Mouse (Mus musculus): ENCODE measurements around the gene Pou2f1. TPM values are rescaled to one million over a fixed set of nuclear protein-coding genes. Genes with fewer than 3 reads are reported as not detected.
A peak's percentile ranks its signal among the peaks of the same experiment; 100 is the strongest.

Pou2f1 gene
- total RNA-seq, 2 experiments from 2014 or later, result 20.3 to 31.4 TPM

DNA sequence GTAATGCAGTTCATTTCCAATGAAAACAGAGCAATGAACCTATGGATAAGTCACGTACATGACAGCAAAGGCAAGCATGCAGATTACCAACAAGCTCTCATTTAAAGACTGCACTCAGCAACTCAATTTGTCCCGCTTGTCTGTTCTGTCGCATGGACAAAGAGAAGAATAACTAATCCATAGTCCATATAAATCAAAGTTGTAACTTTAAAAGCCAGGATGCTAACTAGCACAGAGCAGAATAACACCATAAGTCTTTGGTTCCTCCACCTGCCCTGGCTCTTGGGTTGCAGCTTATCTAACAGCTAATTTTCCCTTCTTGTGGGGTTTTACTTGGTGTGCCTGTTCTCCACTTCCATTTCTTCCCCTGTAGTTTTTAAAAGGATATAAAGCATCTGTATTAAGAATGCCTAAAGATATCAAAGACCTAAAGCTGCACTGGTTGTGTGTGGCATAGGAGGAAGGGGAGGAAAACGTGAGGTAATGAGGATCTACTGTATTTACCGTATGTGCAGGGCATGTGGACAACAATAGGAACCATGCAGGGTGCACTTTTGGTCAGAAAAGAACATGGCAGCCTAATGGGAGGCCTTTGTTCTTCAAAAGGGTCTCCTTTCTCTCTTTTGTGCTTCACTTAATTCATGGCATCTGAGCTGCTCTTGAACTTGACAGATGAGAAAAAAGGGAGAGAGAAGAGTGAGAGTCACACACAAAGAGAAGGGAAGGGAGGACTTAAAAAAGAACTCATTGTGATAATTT is 36.1 kb downstream of the Pou2f1 start:
- ATAC-seq (replicated peaks; ENCODE audit: poor library complexity, severe bottlenecking), result no peak

DNA sequence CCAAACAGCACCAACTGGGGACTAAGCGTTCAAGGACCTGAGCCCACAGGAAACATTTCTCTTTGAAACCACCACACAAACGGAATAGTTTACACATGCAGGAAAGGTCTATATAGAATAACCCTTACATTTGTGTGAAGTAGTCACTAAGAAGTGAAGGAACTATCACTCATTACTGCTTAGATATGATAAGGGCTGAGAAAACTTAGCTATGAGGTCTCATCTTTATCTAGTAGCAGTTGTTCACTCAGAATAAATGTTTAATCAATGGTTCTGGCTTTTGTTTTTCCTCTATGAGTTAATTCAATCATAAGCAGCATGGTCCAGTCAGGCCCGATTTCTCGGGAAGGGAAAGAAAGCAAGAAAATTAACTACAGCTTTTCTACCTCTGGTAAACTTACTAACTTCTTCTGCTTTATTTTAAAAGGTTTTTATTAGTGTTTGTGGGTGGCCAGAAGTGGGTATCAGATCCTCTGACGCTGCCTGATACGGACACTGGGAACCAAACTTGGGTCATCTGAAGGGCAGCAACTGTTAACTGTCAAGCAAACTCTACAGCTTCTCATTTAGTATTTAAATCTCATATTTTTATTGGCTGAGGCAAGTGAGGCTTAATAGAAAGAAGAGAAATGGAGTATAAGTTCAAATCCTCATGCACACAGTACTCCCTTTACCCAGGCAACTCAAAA is 40.7 kb downstream of the Pou2f1 start:
- no peak for ATAC-seq (replicated peaks; ENCODE audit: poor library complexity, severe bottlenecking)

DNA sequence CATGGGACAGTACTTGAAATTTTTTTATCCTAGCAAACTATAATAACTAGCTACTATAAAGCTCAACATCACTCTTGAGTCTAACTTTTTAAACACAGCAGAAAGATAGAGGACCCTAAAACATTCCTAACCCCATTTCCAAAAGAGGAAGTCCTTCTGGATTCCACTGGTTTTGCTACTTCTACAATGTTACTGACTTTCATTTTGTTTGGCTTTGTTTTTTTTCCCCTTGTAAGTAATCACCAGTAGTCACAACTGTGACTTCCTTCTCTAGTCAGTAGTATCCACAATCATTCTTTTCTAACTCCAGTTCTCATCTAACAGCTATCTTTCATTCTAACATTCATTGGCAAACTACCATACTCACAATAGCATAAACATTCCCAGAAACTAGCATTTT is 44.3 kb downstream of the Pou2f1 start:
- peak; percentile 59 for ATAC-seq (replicated peaks; ENCODE audit: poor library complexity, severe bottlenecking)

DNA sequence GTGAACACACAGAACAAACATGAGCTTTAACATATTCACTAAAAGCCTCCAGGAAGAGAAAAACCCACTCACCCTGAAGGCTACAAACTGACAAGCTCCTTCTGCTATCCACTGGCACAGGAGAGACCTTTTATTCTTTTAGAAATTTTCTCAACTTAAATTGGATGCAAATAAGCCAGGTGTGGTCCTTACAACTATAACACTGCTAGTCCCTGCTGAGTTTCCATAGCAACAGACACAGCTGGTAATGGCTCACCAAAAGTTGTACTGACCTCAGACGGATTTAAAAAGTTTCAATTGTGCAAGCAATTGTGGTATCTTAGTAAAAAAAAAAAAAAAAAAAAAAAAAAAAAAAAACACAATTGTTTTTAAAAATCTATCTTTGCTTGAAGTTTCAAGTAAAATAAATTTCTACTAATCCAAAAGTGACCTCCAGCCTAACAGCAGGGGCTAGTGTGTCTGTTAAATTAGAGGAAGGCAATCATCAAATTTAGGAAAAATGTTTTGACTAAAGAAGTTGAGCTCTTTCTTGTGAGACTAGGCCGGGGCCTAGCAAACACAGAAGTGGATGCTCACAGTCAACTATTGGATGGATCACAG is 54.2 kb downstream of the Pou2f1 start:
- ATAC-seq (replicated peaks; ENCODE audit: poor library complexity, severe bottlenecking), result peak; percentile 53; the same call in 1 of the 2 replicates

DNA sequence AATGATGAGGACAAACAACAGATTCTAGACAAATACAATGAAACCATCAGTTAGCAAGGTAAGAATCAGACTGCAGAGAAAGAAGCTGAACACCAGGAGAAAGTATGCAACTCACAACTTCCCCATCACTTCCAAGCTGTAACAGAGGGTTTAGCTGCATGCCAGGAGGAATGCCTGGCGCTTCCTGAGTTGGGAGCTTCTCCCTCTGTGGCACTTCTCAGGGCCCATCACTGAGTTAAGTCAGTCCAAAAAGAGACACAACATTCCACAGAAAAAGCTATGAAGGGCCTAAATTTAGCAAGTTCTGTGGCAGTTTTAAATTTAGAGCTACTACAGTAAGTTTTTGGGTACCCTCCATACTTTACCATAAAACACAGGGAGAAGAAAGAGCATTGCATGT is 59.2 kb downstream of the Pou2f1 start:
- no peak for ATAC-seq (replicated peaks; ENCODE audit: poor library complexity, severe bottlenecking)

DNA sequence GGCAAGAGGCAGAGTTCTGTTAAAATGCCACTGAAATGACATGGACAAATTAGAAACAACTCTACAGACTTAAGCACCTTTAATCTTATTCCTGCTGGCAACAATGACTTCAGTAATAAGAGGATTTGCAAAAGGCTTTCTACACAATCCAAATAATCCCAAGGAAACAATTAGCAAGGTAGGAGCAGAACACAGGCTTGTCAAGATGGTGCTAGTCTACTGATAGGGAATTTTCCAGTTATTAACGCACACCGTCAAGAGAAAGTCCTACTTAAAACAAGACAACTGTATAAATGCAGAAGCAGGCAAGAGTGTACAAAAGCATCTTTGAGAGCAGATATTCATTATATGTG is 67.0 kb downstream of the Pou2f1 start:
- ATAC-seq (replicated peaks; ENCODE audit: poor library complexity, severe bottlenecking), result no peak

DNA sequence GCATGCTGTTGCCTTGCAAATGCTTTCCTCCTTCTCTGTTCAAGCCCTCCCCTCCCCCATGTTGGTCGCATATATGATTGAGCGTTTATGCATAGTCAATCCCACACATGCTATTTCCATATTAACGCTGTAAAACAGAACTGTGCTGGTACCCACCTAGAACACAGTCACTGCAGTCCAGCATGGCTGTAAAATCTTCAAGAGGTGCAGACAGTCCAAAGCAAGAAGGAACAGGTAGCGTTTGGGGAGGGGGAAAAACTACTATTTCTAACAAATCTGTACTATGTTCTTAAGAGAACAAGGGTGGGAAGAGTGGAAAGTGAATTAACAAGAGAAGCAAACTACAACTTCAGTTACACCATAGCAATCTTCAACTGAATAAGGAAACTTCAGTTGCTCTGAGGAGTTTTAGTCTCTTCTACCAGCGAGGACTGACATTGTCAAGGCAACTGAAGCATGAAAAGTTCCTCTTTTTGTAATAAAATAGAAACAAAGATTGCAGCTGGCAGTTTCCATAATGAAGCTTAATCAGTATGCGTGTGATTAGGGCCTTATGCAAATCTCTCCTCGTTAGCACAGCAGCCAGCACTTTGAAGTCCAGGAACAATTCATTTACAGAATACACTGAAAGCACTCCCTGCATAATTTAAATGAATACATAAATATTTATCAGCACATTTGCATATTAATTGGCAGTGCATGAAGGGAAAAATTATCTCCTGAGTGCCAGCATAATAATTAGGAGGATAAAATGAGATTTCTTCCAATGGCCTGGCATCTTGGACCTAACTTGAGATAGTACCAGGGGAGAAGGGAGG is 67.6 kb downstream of the Pou2f1 start:
- ATAC-seq (replicated peaks; ENCODE audit: poor library complexity, severe bottlenecking), result peak; percentile 96

DNA sequence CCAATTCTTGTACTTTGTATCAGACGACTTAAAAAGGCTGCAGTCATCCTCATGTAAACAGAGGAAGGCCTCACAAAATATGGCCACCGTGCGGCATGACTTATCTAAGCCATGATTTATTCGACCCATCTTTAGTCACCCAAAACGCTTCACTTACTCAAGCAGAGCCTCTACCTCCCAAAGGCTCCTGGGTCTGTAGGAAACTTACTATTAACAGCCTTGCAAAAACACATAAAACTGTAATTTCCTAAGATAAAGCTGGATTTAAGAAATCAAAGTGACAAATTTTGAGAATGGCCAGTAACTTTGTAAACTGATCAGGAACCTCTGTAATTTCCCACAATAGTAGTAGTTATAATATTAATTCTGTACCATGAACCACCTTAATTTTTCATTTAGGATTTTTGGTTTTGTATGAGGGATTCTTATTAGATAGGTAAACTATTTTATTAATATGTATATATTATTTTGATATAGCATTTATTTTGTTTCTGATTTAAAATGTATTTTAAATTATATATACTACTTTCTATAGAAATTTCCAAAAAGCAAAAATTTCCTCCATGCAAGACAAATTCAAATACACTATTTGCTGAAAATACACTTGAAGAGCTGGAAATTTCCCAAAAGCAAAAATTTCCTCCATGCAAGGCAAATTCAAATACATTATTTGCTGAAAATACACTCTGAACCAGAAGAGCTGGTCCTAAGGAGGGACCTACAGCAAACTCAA is 68.4 kb downstream of the Pou2f1 start:
- no peak for ATAC-seq (replicated peaks; ENCODE audit: poor library complexity, severe bottlenecking)

DNA sequence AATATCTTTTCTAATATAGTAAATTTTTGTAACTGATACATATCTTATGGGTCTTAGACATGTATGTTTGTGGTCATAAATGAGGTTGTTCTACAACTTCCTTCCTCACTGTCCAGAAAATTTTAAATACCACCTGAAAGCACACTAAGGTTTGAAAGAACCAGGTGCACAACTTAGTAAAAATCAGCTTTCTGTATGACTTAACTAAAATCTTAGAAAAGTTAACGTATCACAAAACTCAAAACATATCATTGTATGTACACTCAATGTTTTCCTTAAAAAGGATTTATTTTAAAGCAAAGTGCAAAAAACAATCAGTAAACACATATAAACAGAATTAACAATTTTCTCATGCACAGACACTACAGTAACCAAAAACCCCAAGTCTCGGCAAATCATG is 69.6 kb downstream of the Pou2f1 start:
- no peak for ATAC-seq (replicated peaks; ENCODE audit: poor library complexity, severe bottlenecking)

DNA sequence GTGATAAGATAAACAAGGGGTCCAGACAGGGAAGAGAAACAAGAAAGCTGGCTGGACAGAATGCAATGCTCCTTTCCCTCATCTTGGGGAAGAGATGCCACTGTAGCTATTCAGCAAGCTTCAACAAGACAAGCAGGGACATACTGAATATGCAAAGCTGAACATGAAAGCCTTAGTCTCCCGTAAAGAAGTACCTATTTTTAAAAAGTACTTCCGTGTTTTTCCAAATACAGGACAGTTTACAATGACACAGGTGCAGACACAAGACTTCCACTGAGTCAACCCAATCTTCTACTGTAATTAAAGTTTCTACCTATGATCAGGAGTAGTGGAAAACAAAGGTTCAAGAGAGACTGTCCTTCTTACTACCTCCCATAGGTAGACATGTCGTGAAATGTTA is 72.0 kb downstream of the Pou2f1 start:
- no peak for ATAC-seq (replicated peaks; ENCODE audit: poor library complexity, severe bottlenecking)

DNA sequence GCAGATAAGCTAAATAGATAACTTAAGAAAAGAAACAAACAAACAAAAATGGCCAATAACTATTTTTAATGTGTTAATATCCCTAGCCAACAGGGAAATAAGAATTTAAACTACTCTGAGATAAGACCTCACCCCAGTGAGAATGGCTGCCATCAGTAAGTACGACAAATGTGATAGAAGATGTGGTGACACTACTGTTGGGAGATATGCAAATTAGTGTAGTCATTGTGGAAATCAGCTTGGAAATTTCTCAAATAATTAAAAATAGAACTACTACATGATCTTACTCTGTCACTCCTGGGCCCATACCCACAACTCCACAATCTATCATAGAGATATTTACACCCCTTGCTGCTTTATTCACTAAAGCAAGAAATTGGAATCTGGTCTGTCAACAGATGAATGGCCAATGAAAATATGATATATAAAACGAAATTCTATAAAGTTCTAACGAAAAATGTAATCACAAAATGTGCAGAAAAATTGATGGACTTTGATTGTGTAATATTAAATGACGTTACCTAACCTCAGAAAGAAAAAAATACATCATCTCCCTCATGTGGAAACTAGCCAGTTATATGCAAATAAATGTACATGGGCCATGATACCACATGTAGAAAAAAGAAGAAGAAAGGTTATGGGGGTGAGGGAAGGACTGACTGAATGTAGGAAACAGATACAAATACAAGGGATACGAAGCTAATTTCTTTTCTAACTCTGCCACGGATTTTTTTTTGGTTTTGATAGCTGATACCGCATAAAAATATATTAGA is 74.8 kb downstream of the Pou2f1 start:
- peak; percentile 80 for ATAC-seq (replicated peaks; ENCODE audit: poor library complexity, severe bottlenecking)

DNA sequence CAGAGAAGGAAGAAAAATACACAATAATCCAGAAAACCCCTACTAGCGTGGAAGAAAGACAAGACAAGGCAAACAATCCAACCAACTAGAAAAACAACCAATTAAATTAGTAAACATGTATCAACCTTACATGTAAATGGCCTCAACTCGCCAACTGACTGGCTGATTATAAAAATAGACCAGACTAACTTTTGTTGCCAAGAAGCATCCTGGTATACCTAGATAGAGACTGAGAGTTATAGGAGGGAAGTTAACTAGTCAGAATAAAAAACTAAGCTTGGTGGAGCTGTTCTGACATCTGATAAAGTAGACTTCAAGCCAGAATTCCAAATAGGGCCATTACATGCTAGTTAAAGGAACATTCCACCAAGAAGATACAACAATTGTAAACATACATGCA is 77.3 kb downstream of the Pou2f1 start:
- ATAC-seq (replicated peaks; ENCODE audit: poor library complexity, severe bottlenecking), result no peak

DNA sequence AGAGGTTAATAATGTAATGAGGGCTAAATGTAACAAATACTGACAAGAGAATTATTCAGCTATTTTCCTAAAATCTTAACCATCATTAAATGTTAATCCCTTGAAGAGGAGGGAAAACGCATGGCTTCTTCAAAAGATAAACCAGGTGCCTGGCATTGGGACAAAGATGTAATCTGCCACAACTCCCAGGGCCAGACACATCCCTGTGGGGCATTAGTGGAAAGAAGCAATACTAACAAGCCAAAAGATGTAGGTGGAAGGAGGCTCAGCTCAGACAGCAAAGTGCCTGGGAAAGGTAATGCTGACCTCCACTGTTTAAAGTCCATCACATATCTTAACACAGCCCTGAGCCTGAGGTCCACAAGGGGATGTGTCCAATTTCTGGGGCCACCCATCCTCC is 80.0 kb downstream of the Pou2f1 start:
- no peak for ATAC-seq (replicated peaks; ENCODE audit: poor library complexity, severe bottlenecking)

DNA sequence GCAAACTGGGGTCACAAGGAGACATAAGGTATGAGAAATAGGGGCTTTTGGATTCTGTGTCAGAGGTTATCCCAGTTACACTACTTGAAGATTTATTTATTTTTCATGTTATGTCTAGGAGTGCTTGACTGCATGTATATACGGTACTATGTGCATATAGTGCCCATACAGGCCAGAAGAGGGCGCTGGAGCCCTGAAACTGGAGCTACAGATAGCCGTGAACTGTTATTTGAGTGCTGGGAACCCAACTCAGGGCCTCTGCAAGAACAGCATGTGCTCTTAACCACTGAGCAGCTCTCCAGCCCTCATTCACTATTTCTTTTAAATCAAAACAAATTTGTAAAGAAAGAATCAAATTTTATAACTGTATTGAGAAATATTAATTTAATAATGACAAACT is 81.5 kb downstream of the Pou2f1 start:
- no peak for ATAC-seq (replicated peaks; ENCODE audit: poor library complexity, severe bottlenecking)

DNA sequence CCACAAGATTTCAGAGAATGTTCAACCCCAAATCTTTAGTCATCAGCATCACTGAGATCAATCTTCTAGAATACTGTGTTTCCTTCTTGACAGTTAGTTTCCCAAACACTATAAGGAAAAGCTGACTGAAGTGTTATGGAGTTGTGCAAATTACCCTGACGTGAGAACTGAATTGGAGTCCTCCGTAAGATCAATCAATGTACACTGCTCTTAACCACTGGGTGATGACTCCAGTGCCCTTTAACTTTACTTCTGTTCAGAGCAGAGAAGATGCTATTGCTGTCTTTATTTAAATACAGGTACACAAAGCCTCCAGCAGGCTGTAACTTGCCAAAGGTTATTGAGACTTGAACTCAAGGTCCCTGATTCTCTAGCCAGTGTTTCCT is 88.1 kb downstream of the Pou2f1 start:
- no peak for ATAC-seq (replicated peaks; ENCODE audit: poor library complexity, severe bottlenecking)

DNA sequence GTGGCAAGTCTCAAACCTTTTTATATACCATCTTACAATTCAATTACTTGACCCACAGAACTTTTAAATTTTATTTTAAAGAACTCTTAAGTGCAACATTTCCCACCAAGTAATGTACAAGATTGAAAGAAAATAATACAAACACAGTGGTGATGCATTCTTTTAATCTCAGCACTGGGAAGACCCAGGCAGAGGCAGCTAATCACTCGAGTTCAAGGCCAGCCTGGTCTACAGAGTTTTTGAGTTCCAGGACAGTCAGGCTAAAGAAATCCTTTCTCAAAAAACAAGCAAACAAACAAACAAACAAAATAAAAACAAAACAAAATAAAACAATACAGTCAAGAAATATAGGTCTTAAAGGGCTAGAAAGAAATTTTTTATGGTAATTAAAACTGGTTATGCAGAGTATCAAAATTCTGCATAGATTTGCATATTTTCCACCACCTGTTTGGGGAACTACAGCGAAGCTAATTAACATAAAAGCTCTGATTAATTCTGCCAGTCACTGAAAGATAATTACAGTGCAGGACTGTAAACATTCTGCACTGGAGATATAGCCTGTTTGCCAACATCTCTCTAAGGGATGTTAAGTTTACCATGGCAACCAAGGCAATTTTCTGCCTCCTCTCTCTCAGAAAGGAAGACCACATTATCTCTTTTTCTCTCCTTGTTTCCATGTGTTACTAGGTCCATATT is 88.6 kb downstream of the Pou2f1 start:
- no peak for ATAC-seq (replicated peaks; ENCODE audit: poor library complexity, severe bottlenecking)

DNA sequence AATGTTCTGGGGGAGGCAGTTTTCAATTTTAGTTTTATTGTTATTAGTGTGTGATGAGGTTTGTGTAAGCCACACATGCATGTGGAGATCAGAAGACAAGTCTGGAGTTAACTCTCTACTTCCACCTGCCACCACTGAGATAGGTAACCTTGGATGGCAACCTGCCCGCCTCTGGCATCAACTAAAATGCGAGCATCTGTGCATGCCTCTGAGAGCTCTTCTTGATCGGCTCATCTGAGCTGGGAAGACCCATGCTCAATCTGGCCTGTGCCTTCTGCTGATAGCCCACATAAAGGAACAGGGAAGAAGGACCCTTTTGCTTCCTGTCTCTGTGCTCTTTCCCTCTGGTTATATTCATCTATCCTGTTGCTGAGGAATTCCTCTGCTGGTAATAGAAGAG is 93.0 kb downstream of the Pou2f1 start:
- ATAC-seq (replicated peaks; ENCODE audit: poor library complexity, severe bottlenecking), result no peak

DNA sequence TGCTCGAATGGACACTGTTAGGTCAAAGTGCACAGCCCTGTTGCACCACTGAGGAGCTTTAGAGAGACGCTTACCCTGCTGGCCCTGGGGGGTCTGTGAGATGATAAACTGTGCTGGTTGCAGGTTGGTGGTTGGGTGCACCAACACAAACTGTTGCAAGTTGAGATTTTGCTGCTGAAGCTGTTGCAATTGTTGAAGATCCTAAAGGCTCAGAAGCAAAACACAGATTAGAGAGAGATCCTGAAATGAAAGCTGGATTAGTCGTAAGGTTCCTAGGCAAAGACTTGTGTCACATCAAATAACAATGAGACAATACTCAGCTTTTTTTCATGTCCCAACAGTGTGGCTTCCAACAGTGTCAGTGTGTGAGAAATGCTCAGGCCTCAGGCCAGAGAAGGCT is 93.7 kb downstream of the Pou2f1 start:
- no peak for ATAC-seq (replicated peaks; ENCODE audit: poor library complexity, severe bottlenecking)

DNA sequence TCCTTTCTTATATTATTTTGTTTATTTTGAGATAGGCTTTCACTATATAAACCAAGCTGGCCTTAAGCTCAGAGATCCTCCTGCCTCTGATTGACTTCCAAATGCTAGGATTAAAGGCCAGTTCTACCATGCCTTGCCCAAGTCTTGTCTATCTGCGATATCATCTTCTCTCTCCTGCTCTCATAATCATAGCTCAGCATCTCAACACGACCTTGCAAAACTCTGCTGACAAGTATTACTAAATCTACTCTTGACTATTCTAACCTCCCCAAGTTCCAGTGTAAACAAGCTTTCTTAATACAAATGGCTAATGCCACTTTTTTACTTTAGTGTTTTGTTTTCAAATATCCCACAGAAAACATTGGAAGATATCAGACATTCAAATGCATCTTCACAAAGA is 94.3 kb downstream of the Pou2f1 start:
- no peak for ATAC-seq (replicated peaks; ENCODE audit: poor library complexity, severe bottlenecking)
